Mouse (Mus musculus): ENCODE results near the gene Exosc10.

Exosc10 gene

DNA sequence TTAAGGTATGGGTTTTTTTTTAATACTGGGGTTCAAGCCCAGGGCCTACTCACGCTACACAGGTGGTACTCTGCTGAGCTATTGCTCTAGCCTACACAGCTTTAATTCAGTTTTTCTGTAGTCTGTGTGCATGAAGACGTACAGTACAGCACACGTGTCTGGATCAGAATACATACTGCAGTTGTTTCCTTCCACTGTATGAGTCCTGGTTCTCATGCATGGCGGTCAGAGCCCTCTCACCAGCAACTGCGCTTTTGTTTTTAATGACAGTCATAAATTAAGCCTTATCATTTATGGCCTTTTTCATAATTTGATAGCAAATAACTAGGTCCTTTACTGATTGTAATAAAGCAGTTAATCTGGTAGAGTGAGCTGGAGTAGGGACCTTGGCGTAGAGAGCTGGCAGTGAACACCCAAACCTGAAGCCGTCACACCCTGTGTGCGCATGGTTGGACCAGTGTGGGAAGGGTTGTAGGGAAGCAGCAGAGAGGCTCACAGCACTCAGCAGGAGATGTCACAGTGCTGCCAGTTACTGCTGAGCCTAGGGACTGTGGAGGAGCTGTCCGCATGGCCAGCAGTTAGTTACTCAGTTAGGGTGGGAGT is 12.6 kb downstream of the Exosc10 start:
- DNase-seq (ENCODE audit: extremely low spot score, low read depth, low spot score) = no peak

DNA sequence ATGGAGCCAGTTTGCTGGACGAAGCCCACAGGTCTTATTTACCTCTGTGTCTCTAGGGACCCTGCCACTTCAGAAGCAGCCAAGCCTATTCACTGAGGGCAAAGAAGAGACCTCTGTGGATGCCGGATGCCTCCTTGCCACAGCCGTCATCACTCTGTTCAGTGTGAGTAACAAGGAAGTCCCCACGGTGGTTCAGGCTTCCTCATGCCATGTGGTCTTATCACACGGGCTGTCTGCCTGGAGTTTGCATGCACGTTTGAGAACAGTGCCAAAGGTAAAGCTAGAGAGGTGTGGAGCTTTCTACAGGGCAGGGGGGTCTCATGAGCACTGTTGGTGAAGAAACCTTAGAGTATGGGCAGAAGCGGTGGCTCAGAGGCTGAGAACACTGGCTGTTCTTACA is 15.0 kb downstream of the Exosc10 start:
- DNase-seq (ENCODE audit: extremely low spot score, low read depth, low spot score) = no peak

DNA sequence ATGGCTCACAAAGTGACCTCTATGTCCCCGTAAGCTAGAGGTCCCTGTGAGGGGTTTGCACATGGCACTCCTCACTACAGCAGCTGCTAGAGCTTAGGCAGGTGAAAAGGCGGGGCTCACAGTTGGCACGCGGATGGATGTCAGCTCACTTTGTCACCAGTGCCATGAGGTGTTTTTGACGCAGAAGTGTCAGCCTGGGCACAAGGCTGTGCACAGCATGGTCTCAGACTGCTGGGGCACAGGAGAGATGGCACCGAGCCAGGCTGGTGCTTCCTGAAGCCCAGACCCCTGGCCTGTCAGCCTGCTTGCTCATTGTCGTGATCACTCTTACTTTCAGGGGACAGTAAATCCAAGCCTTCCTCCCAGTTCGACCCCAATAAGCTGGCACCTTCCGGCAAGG is 22.5 kb downstream of the Exosc10 start:
- no peak for DNase-seq (ENCODE audit: extremely low spot score, low read depth, low spot score)

DNA sequence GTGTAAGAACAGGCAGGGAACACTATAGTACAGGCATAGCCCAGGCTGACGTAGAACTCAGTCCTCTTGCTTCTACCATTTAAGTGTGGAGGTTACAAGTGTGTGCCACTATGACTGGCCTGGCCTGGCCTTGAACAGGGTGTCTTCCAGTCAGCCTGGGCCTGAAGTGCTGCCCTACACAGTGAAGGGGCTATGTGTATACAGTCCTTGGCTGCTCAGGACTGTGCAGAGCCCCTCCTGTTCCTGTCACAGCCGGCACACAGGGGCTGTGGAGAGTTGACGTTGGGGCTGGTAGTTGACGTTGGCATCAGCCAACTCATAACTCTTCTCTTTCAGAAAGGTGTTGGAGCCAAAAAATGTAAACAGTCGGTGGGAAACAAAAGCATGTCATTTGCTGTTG is 23.2 kb downstream of the Exosc10 start:
- DNase-seq (ENCODE audit: extremely low spot score, low read depth, low spot score) = no peak

DNA sequence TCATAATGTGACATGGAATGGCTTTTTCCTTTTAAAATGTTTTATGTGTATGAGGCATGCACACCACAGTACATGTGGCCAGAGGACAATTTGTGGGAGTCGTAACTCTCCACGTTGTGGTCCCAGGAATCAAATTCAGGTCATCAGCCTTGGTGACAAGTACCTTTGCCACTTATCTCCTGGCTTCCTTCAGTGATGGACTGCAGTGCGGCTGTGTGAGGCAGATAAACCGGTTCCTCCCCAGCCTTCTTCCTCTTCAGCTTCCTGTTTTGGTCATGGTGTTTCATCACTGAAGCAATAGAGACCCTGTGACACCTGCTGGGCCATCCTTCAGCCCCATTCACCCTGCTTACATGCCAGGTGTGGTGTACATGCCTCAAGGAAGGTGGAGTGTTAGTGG is 25.0 kb downstream of the Exosc10 start:
- DNase-seq (ENCODE audit: extremely low spot score, low read depth, low spot score) = no peak

DNA sequence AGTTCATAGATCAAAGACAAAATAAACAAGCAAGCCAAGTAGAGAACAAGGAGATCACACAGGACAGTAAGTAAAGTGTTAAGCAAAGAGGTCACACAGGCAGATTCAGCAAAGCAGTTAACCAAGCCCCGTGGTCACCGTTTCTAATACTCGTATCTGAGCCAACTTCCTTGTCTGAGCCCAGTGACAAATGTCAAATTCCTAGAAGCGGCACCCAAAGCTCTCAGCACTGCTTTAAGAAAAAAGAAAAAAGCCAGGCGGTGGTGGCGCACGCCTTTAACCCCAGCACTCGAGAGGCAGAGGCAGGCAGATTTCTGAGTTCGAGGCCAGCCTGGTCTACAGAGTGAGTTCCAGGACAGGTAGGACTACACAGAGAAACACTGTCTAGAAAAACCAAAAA is 28.4 kb downstream of the Exosc10 start:
- no peak for DNase-seq (ENCODE audit: extremely low spot score, low read depth, low spot score)

DNA sequence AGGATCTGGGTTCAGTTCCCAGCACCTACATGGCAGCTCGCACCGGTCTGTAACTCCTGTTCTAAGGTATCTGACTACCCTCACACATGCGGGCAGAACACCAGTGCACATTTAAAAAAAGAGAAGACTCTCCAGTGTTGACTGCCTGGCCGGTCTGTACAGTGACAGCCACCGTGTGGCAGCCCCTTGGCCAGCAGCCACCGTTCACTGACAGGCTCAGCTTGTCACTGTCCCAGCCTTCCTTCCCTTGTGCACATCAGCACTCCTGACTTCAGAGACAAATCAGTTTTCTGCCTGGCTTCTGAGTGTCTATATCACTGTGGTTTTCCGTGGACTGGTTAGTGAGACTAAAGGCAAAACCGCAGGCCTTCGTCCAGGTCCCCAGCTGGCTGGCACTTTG is 30.6 kb downstream of the Exosc10 start:
- DNase-seq (ENCODE audit: extremely low spot score, low read depth, low spot score) = no peak

DNA sequence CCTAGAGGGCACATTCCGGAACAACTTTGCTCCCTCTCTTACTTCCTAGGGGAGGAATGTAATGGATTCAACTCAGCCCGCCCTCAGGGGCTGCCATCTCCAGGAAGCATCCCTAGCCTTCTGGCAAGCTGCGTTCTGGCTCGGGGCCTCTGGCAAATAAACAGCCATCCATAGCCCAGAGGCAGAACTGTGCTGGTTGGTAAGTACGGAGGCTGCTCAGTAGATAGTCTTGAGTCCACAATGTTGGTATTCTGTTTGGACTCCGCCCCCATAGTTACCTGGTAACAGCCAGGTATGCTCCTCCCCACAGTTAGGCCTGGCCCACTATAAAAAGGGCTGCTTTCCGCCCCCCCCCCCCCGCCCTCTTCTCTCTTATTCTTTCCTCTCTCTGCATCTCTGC is 31.3 kb downstream of the Exosc10 start:
- no peak for DNase-seq (ENCODE audit: extremely low spot score, low read depth, low spot score)

DNA sequence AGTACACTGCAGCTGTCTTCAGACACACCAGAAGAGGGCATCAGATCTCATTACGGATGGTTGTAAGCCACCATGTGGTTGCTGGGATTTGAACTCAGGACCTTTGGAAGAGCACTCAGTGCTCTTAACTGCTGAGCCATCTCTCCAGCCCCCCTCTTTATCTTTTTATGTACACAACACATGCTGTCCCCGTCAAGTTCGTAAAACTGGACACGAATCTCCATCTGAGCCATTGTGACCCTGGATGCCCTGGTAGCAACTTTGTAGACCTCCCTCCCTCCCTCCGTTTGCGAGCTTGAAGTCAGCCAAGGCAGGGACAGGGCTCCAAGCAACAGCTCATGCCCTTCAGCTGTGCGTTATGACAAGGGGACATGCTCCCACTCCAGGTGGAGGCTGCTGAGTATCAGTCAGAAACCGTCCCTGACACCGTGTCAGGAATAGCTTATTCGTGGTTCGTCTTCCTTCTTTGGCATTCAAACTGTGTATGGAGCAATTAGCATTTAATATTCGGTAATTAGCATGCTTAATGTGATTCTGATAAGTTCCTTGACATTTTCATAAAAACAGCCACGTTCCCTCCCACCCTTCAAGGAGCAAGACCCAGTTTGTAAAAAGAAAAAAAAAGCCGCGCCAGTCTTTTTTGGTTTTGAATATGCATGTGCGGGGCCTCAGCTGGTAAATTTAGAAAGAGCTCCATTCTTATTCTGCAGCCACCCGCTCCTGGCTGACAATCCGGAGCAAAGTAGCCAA is 32.4 kb downstream of the Exosc10 start:
- no peak for DNase-seq (ENCODE audit: extremely low spot score, low read depth, low spot score)

DNA sequence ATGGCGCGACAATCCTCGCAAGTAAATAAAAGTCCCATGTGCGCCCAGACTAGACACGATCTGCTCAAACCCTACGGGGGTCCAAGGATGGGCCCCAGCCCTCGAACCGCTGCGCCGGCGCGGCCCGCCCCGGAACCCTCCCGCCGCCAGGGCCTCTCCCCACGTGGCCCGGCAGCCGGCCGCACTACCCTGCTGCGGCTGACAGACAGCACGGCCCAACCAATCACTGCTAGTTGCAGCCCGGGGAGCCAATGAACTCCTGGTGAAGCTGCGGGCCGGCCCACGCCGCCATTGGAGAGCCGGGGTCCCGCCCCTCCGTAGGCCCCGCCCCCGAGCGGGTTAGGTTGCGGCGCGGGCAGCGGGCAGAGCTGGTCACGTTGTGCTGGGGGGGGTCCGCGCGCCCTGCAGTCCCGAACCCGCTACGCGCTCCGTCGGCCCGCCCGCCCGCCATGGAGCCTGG is 33.0 kb downstream of the Exosc10 start, which contains the start of gene Srm:
Srm (plus strand) TSS at position 333 of the 460 bp plus-strand sequence.
- no peak for DNase-seq (ENCODE audit: extremely low spot score, low read depth, low spot score)

DNA sequence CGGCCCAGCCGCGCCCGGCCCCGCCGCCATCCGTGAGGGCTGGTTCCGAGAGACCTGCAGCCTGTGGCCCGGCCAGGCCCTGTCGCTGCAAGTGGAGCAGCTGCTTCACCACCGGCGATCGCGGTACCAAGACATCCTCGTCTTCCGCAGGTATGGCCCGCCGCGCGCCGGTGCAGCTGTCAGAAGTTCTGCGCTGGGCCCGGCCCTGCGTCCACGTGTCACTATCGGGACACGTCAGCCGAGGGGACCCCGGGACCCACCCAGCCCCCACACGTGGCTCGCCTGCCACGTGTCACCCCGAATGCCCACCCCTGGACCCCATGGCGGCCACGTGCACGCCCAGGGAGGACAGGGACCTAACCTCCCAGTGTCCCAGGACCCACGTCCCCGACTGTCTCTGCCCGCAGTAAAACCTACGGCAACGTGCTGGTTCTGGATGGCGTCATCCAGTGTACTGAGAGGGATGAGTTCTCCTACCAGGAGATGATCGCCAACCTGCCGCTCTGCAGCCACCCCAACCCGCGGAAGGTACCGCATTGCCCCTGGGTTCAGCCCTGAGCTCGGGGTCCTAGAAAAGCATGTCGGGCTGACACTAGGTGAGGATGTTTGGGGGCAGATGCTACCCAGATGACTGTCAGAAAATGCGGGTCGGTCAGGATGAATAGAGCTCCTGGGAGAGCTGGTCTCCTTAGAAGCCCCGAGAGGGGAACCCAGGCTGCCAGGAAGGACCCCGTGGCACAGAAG is 33.6 kb downstream of the Exosc10 start:
- DNase-seq (ENCODE audit: extremely low spot score, low read depth, low spot score) = no peak

DNA sequence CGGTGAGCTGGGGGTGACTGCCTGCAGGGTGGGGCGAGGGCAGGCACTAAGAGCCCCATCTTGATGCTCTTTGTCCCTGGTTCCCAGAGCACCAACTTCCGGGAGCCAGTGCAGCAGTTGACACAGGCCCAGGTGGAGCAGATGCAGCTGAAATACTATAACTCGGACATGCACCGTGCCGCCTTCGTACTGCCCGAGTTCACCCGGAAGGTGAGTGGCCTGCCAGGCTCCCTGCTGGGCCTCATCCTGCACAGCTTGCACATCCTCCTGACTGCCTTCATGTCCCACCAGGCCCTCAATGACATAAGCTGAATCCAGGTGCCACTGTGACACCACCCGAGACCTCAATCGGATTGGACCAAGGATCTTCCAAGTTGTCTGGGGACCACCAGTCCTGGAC is 35.8 kb downstream of the Exosc10 start:
- no peak for DNase-seq (ENCODE audit: extremely low spot score, low read depth, low spot score)

DNA sequence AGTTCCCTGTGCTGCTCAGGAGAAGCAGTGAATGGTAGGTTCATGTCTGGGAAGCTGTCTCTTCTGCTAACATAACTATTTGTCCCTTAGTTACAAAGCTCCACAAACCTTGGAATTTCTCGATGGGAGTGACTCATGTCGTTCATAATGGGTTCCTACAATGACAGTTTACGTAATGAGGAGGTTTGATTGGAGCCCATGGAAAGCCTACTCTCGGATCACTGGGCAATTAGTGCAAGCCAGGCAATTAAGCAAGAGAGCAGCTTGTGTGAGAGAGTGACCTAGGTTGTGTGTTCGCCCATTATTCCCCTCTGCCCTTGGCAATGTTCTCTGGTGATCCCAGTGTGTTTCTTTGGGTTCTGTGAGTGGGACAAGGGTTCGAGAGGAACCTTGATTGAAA is 37.7 kb downstream of the Exosc10 start:
- DNase-seq (ENCODE audit: extremely low spot score, low read depth, low spot score) = no peak

DNA sequence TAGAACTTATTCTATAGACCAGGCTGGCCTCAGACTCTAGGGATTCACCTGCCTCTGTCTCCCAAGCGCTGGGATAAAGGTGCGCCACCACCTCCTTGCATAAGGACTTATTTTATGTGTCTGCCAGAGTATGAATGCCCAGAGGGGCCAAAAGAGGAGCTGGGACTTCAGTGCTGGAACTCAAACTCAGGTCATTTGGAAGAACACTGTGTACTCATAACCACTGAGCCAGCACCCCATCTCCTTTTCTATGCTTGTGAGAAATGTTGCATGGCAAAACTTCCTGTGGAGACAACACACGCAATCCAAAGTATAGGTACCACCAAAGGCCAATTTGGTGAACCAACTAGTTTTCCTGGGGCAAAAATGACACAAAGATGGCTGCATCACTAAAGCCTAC is 38.5 kb downstream of the Exosc10 start:
- DNase-seq (ENCODE audit: extremely low spot score, low read depth, low spot score) = no peak

DNA sequence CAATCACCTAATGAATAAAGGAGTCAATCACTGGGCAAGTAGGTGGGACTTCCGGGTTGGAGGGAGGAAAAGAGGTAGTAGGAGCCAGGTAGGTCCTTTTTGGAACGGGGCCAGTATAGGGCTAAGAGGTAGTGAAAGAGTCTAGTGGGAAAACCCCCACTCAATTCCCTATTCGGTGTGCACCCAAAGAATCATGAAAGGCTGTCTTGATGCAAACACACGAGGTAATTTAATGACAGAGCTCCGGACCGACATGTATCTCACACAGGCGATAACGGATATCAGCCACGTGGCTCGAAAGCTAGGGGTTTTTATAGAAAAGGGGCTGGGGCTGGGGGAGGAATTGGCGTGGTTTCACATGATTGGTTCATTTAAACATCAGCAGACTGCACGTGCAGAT is 40.6 kb downstream of the Exosc10 start:
- DNase-seq (ENCODE audit: extremely low spot score, low read depth, low spot score) = no peak

DNA sequence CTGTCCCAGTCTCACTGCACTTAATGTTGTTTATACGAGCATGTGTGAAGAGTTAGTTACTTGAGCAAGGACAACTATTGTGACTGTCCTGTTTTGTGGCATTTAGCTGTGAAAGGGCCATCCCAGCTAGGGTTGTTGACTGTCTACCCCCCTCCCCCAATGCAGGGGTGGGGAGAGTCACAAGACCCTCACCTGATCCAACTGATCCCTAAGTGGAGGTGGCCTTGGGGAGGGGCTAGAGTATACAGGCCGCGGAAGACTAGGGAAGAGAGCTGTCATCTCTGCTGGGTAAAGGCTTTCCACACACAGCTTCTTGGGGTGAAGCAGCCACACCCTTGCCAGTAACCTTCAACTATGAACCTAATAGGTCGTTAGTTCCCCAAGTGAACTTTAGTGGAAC is 42.1 kb downstream of the Exosc10 start:
- no peak for DNase-seq (ENCODE audit: extremely low spot score, low read depth, low spot score)

DNA sequence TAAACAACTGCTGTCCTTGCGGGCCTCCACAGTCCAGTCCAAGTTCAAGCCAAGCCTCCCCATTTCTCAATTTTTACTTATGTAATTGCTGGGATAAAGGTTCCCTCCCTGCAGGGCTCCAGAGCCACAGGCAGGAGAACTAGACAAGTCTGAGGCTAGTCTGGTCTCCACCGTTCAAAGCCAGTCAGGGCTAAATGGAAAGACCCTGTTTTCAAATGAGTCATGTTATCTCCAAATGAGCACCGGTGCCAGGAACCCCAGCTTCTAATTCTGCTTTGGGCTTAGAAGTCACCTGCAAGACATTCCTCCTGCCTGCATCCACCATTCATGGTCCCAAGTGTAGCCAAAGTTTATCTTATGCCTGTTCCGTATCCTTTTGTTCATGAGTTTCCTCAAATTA is 43.6 kb downstream of the Exosc10 start:
- no peak for DNase-seq (ENCODE audit: extremely low spot score, low read depth, low spot score)

DNA sequence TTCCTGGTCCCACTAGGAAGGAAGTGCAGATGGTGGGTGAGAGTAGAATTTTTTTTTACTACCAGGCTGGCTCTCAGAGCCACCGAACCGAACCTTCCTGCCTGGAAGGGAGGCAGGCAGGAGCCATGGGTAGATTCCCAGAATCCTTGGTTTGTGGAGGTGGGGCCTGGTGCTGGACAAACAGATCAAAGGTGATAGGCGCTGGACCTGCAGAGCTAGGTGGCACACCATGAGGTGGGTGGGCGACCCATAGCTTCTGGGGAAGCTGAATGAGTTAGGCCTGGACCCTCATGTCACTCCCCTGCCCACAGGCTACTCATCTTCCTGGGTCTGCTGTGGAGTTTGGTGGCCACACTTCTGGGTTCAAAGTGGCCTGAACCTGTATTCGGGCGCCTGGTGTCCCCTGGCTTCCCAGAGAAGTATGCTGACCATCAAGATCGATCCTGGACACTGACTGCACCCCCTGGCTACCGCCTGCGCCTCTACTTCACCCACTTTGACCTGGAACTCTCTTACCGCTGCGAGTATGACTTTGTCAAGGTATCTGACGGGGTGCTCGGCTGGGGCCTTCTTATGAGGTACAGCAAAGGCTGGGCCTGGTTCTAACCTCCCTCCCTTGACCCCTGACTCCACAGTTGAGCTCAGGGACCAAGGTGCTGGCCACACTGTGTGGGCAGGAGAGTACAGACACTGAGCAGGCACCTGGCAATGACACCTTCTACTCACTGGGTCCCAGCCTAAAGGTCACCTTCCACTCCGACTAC is 44.3 kb downstream of the Exosc10 start, which contains the start of gene Masp2:
Masp2 (plus strand) TSS at position 198 of the 764 bp plus-strand sequence.
- no peak for DNase-seq (ENCODE audit: extremely low spot score, low read depth, low spot score)

DNA sequence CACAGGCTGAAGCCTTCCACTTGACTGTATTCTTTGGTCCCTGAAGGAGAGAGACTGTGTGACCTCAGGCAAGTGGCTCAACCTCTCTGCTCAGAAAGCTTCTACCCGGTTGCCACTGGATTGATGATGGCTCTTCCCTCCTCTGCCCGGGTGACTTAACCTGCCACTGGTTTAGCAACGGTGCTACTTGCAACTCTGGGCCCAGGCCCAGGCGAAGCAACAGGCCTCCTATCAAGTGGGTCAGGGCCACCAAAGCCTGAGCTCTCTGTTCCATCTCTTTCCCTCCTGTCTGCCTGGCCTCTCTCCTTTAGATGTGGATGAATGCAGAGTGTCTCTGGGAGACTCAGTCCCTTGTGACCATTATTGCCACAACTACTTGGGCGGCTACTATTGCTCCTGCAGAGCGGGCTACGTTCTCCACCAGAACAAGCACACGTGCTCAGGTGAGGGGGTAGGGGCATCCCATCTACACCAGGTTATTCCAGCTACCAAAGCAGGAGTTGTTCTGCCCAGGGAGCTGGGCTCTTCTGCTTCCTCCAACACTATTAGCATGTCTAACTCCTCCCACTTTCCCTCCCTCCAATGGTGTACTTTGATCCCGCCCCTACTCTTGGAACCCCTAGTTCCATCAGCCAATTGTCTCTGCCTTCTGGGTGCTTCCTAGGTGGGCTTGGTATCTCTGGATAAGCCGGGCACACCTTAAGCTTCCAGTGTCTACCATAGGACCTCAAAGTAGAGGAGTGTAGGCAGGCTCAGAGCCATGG is 45.3 kb downstream of the Exosc10 start:
- DNase-seq (ENCODE audit: extremely low spot score, low read depth, low spot score) = no peak

DNA sequence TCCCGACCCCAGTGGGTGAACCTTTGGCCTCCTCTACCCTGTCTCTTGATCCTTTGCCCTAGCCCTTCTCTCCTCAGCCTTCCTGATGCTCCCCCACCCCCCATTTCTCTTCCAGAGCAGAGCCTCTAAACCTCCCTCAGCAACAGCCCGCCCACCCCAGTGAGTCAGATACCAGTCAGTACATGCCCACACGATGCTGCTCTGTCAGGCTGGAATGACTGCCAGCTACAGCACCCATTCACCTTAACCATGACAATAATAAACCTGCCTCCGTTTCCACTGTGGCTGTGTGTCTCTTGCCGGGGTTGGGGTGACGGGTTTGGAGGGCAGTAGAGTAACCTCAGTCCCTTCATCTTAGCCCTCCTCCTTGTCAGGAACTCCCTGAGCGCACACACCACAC is 45.9 kb downstream of the Exosc10 start:
- DNase-seq (ENCODE audit: extremely low spot score, low read depth, low spot score) = no peak
